Mouse (Mus musculus): ENCODE results near the gene Mamdc2. TPM values are rescaled to one million over a fixed set of nuclear protein-coding genes. Genes with fewer than 3 reads are reported as not detected.

Gene Mamdc2
- polyA plus RNA-seq, 1 experiment from 2014 or later = 1.6 TPM

GRCm38 (mm10) chr19:23376536-23377201 lies 71.6 kb downstream of the Mamdc2 start:
- no peaks in the 10 kb centered on the region for H3K9me3 ChIP-seq
- no peak overlapping the region for H3K4me3 ChIP-seq (replicated peaks)
- ATAC-seq = peak; percentile 75
- 50% methylated on average over 11 of the region's 11 CpGs for WGBS
- H3K36me3 ChIP-seq = no peaks in the 10 kb centered on the region
- peak overlapping the region; percentile 32; the same call in 1 of the 2 replicates for H3K9ac ChIP-seq (replicated peaks)
- H3K27ac ChIP-seq = peak overlapping the region; percentile 80
- peaks cover 19% of the 10 kb centered on the region for H3K4me1 ChIP-seq (replicated peaks)
- H3K4me2 ChIP-seq (replicated peaks) = peak overlapping the region; percentile 19; the same call in 1 of the 2 replicates
- H3K27me3 ChIP-seq = no peaks in the 10 kb centered on the region

DNA sequence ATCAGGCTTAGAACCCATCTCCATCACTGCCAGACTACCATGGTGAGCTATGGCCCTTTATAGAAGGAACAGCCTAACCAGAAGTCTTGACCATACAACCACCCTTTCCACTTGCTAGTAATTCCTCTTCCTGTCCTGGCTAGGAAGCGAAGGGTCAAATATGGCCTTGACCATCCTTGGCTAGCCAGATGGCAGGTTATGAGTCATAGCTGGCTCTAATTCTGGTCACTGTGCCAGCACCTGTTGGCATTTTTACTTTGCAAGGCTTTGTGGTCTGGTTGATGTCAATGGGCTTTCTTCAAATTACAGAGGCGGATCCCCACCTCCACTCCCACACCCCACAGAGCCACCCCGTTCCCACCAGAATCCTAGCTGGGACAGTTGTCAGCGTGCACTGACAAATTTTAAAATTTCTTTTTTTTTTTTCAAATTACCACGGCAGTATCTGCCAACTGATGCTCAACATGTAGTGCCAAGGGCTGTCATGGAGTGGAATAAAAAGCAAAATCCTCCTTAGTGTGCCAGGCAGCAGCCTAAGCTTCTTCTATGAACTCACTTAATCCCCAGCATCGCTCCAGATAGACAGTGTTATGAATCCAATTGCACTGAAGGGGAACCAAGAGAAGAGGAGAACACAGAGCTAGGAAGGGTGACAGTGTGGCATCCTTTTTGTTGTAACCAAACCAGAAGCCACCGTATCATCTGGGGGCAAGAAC lies 73.1 kb downstream of the Mamdc2 start:
- WGBS = 91% methylated on average over 7 of the region's 7 CpGs
- no peak overlapping the region for H3K4me3 ChIP-seq (replicated peaks)
- H3K4me1 ChIP-seq (replicated peaks) = peaks cover 19% of the 10 kb centered on the region
- no peak overlapping the region for H3K9ac ChIP-seq (replicated peaks)
- no peak overlapping the region for H3K4me2 ChIP-seq (replicated peaks)
- no peak overlapping the region for H3K27ac ChIP-seq
- H3K27me3 ChIP-seq = no peaks in the 10 kb centered on the region
- no peaks in the 10 kb centered on the region for H3K9me3 ChIP-seq
- H3K36me3 ChIP-seq = no peaks in the 10 kb centered on the region
- no peak for ATAC-seq

DNA sequence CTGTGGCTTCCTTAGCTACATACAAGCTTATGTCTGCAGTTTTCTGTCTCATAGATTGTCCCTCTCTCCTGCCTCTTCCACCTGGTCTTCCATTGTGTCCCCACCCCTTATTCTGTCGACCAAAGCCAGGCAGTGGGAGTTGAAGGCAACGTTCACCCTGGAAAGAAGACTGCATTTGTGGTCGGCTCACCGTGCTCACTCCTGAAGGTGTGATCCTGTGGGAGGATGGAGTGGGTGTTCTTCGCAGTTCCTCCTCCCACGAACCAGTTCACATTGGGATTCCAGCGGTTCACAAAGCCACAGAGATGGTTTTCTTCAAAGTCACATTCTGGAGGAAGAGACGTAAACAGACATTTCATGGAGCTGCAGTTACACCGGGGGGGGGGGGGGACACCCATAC lies 74.5 kb downstream of the Mamdc2 start:
- no peak for ATAC-seq

GRCm38 (mm10) chr19:23373287-23373686 lies 75.0 kb downstream of the Mamdc2 start:
- Histone ChIP-seq H3K27me3 (no peaks in the 10 kb centered on the region), H3K4me1 (replicated peaks) (peaks cover 19% of the 10 kb centered on the region), H3K36me3 (no peaks in the 10 kb centered on the region), H3K9ac (replicated peaks) (no peak overlapping the region), H3K27ac (no peak overlapping the region), H3K9me3 (no peaks in the 10 kb centered on the region), H3K4me2 (replicated peaks) (no peak overlapping the region), H3K4me3 (replicated peaks) (no peak overlapping the region)
- peak; percentile 61; the same call in 1 of the 2 replicates for ATAC-seq
- WGBS = 50% methylated on average over 8 of the region's 8 CpGs

More for the DNA sequence above, 74.5 kb downstream of the Mamdc2 start:
- H3K27me3 ChIP-seq = no peaks in the 10 kb centered on the region
- H3K9me3 ChIP-seq = no peaks in the 10 kb centered on the region
- H3K4me1 ChIP-seq (replicated peaks) = peaks cover 19% of the 10 kb centered on the region
- H3K36me3 ChIP-seq = no peaks in the 10 kb centered on the region
- no peak overlapping the region for H3K27ac ChIP-seq
- no peak overlapping the region for H3K4me2 ChIP-seq (replicated peaks)
- no peak overlapping the region for H3K4me3 ChIP-seq (replicated peaks)
- H3K9ac ChIP-seq (replicated peaks) = no peak overlapping the region
- WGBS = 80% methylated on average over 9 of the region's 9 CpGs

GRCm38 (mm10) chr19:23369275-23369674 lies 79.0 kb downstream of the Mamdc2 start:
- 92% methylated on average over 4 of the region's 4 CpGs for WGBS

DNA sequence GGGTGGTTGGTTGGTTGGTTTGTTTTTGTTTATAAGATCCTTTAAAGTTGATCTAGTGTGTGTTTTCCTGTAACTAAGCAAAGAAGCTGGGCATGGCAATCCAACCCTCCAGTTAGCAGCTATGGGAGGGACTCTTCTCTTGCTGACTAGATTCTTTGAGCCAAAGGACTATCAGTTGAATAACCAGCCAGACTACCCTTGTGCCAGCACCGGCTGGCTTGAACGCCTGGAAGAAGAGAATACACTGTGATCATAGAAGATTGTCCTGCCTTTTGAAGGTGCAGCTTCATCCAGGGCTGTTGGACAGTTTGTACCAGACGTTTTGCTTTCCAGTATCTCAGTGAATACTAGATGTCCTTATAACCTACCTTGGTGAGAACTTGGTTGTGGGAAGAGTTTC lies 86.2 kb downstream of the Mamdc2 start:
- ATAC-seq = no peak
- no peak overlapping the region for H3K9ac ChIP-seq (replicated peaks)
- no peak overlapping the region for H3K4me2 ChIP-seq (replicated peaks)
- no peaks in the 10 kb centered on the region for H3K4me1 ChIP-seq (replicated peaks)
- H3K36me3 ChIP-seq = no peaks in the 10 kb centered on the region
- no peaks in the 10 kb centered on the region for H3K27me3 ChIP-seq
- WGBS = 85% methylated on average over 3 of the region's 3 CpGs
- no peak overlapping the region for H3K4me3 ChIP-seq (replicated peaks)
- no peak overlapping the region for H3K27ac ChIP-seq
- no peaks in the 10 kb centered on the region for H3K9me3 ChIP-seq

More at GRCm38 (mm10) chr19:23369275-23369674, 79.0 kb downstream of the Mamdc2 start:
- H3K9me3 ChIP-seq = no peaks in the 10 kb centered on the region
- no peaks in the 10 kb centered on the region for H3K4me1 ChIP-seq (replicated peaks)
- no peak overlapping the region for H3K4me3 ChIP-seq (replicated peaks)
- no peaks in the 10 kb centered on the region for H3K27me3 ChIP-seq
- ATAC-seq = no peak
- no peak overlapping the region for H3K4me2 ChIP-seq (replicated peaks)
- no peak overlapping the region for H3K27ac ChIP-seq
- H3K36me3 ChIP-seq = no peaks in the 10 kb centered on the region
- no peak overlapping the region for H3K9ac ChIP-seq (replicated peaks)

- no peaks in the 10 kb centered on the region for H3K27me3 ChIP-seq
- H3K36me3 ChIP-seq = no peaks in the 10 kb centered on the region
- no peak overlapping the region for H3K4me2 ChIP-seq (replicated peaks)
- no peak overlapping the region for H3K27ac ChIP-seq
- no peaks in the 10 kb centered on the region for H3K9me3 ChIP-seq
- H3K4me1 ChIP-seq (replicated peaks) = no peaks in the 10 kb centered on the region
- 57% methylated on average over 4 of the region's 4 CpGs for WGBS
- H3K9ac ChIP-seq (replicated peaks) = no peak overlapping the region
- H3K4me3 ChIP-seq (replicated peaks) = no peak overlapping the region
- no peak for ATAC-seq
Measured at GRCm38 (mm10) chr19:23361124-23361523, 87.1 kb downstream of the Mamdc2 start.

GRCm38 (mm10) chr19:23360536-23360935 lies 87.7 kb downstream of the Mamdc2 start:
- H3K4me1 ChIP-seq (replicated peaks) = no peaks in the 10 kb centered on the region
- H3K4me3 ChIP-seq (replicated peaks) = no peak overlapping the region
- no peaks in the 10 kb centered on the region for H3K9me3 ChIP-seq
- H3K9ac ChIP-seq (replicated peaks) = no peak overlapping the region
- H3K27ac ChIP-seq = no peak overlapping the region
- 83% methylated on average over 4 of the region's 4 CpGs for WGBS
- no peaks in the 10 kb centered on the region for H3K36me3 ChIP-seq
- ATAC-seq = no peak
- H3K4me2 ChIP-seq (replicated peaks) = no peak overlapping the region
- no peaks in the 10 kb centered on the region for H3K27me3 ChIP-seq

GRCm38 (mm10) chr19:23357253-23357652 lies 91.0 kb downstream of the Mamdc2 start:
- Histone ChIP-seq H3K27ac (no peak overlapping the region), H3K27me3 (no peaks in the 10 kb centered on the region), H3K9ac (replicated peaks) (no peak overlapping the region), H3K4me2 (replicated peaks) (no peak overlapping the region), H3K4me3 (replicated peaks) (no peak overlapping the region), H3K36me3 (no peaks in the 10 kb centered on the region), H3K4me1 (replicated peaks) (no peaks in the 10 kb centered on the region), H3K9me3 (no peaks in the 10 kb centered on the region)
- 91% methylated on average over 5 of the region's 5 CpGs for WGBS
- no peak for ATAC-seq

DNA sequence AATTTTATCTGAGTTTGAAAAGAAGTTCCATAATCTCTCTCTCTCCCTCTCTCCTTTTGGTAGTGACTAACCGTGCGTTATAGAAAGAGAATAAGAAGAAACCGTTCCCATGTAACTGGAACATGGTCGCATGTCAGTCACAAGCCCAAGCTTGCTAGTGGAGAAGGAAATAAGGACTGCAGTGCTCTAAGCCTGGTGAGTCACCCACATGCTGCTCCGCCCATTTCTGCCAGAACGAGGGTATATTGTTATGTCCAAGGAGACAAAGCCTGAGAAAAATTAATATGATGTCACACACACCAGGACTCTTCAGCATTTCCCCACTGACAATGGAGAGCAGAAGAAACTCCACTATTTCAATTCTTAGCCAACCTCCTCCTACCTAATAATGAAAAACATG lies 93.5 kb downstream of the Mamdc2 start:
- Histone ChIP-seq H3K4me1 (replicated peaks) (no peaks in the 10 kb centered on the region), H3K4me2 (replicated peaks) (no peak overlapping the region), H3K36me3 (no peaks in the 10 kb centered on the region), H3K4me3 (replicated peaks) (no peak overlapping the region), H3K9ac (replicated peaks) (no peak overlapping the region), H3K27ac (no peak overlapping the region), H3K27me3 (no peaks in the 10 kb centered on the region), H3K9me3 (no peaks in the 10 kb centered on the region)
- 93% methylated on average over 6 of the region's 6 CpGs for WGBS
- no peak for ATAC-seq

GRCm38 (mm10) chr19:23353881-23354401 lies 94.3 kb downstream of the Mamdc2 start:
- no peak for ATAC-seq
- Histone ChIP-seq H3K36me3 (no peaks in the 10 kb centered on the region), H3K4me2 (replicated peaks) (no peak overlapping the region), H3K4me3 (replicated peaks) (no peak overlapping the region), H3K4me1 (replicated peaks) (no peaks in the 10 kb centered on the region), H3K9me3 (no peaks in the 10 kb centered on the region), H3K27ac (no peak overlapping the region), H3K9ac (replicated peaks) (no peak overlapping the region), H3K27me3 (no peaks in the 10 kb centered on the region)
- 66% methylated on average over 9 of the region's 9 CpGs for WGBS

DNA sequence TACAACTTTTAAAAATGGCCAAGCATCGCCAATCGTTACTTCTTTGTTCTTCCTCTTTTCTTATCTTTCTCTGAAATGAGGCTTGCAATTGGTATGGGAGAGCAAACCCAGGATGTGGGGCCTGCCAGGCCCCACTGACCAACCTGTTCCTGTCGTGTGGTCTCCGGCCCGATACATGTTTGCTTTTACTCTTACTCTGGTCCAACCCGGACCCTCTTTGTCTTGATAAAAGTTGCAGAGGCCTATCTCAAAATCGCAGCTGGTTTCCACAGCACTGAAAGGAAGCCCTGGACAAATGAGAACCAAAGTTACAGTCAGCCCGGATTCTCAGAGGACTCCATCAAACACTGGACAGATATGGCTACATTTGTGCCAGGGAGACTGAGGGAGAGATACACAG lies 95.1 kb downstream of the Mamdc2 start:
- Histone ChIP-seq H3K4me2 (replicated peaks) (no peak overlapping the region), H3K36me3 (no peaks in the 10 kb centered on the region), H3K4me3 (replicated peaks) (no peak overlapping the region), H3K4me1 (replicated peaks) (no peaks in the 10 kb centered on the region), H3K27ac (no peak overlapping the region), H3K9me3 (no peaks in the 10 kb centered on the region), H3K9ac (replicated peaks) (no peak overlapping the region), H3K27me3 (no peaks in the 10 kb centered on the region)
- WGBS = 80% methylated on average over 8 of the region's 8 CpGs
- no peak for ATAC-seq

All from midbrain, embryonic 13.5 days (tissue).